Mouse (Mus musculus): ENCODE results near the gene Nr5a2. TPM values are rescaled to one million over a fixed set of nuclear protein-coding genes. Genes with fewer than 3 reads are reported as not detected.

Gene Nr5a2
- polyA plus RNA-seq, 1 experiment from 2014 or later = 0.52 TPM

- Histone ChIP-seq H3K9ac (ENCODE audit: low read length) (no peak overlapping the region), H3K27ac (ENCODE audit: low read depth, low read length) (no peak overlapping the region), H3K4me1 (ENCODE audit: control insufficient read depth, insufficient read depth, low read length) (no peaks in the 10 kb centered on the region), H3K4me3 (ENCODE audit: low read depth, low read length) (no peak overlapping the region), H3K36me3 (ENCODE audit: control insufficient read depth, insufficient read depth, low read length) (no peaks in the 10 kb centered on the region), H3K9me3 (ENCODE audit: control insufficient read depth, low read length) (no peaks in the 10 kb centered on the region), H3K4me2 (no peak overlapping the region), H3K27me3 (ENCODE audit: control insufficient read depth, insufficient read depth, low read length) (no peaks in the 10 kb centered on the region)
- 84% methylated on average over 12 of the region's 12 CpGs for WGBS
- ATAC-seq (ENCODE audit: low FRiP score) = no peak
- DNase-seq (ENCODE audit: low spot score, missing footprints) = no peak
These were observed 50.1 kb downstream of the Nr5a2 start for GRCm38 (mm10) chr1:136910144-136910543.

DNA sequence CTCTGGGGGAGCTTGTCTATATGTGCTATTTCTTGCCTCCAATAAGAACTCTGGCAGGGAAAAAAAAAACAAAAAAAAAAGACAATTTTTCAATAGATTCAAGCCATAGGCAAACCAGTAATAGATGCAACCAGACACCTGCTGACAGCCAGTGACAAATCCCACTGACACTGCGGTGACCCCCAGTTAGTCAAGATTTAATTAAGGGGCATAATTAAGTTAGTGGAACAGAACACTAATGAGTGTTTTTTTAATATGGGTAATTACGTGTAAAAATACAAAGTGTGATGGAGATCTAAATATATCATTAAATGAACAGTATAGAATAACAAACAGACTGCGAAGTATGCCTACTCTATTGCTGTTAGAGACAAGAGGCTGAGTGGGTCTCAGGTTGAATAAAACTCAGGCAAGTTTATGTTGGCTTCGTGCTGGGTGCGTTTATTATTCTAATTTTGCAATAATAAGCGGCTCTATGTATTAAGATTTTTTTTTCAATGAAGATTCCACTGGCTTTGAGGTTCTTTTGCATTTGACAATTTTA, 50.7 kb downstream of the Nr5a2 start:
- H3K9ac ChIP-seq (ENCODE audit: low read length) = no peak overlapping the region
- no peak overlapping the region for H3K4me2 ChIP-seq
- H3K9me3 ChIP-seq (ENCODE audit: control insufficient read depth, low read length) = no peaks in the 10 kb centered on the region
- no peak overlapping the region for H3K4me3 ChIP-seq (ENCODE audit: low read depth, low read length)
- DNase-seq (ENCODE audit: low spot score, missing footprints) (no peak), ATAC-seq (ENCODE audit: low FRiP score) (no peak)
- no peaks in the 10 kb centered on the region for H3K27me3 ChIP-seq (ENCODE audit: control insufficient read depth, insufficient read depth, low read length)
- no peak overlapping the region for H3K27ac ChIP-seq (ENCODE audit: low read depth, low read length)
- 87% methylated on average over 6 of the region's 6 CpGs for WGBS
- H3K4me1 ChIP-seq (ENCODE audit: control insufficient read depth, insufficient read depth, low read length) = no peaks in the 10 kb centered on the region
- H3K36me3 ChIP-seq (ENCODE audit: control insufficient read depth, insufficient read depth, low read length) = no peaks in the 10 kb centered on the region

GRCm38 (mm10) chr1:136898130-136898529, 62.1 kb downstream of the Nr5a2 start:
- Histone ChIP-seq H3K4me3 (ENCODE audit: low read depth, low read length) (no peak overlapping the region), H3K27ac (ENCODE audit: low read depth, low read length) (no peak overlapping the region), H3K9me3 (ENCODE audit: control insufficient read depth, low read length) (no peaks in the 10 kb centered on the region), H3K4me2 (no peak overlapping the region), H3K4me1 (ENCODE audit: control insufficient read depth, insufficient read depth, low read length) (no peaks in the 10 kb centered on the region), H3K9ac (ENCODE audit: low read length) (no peak overlapping the region), H3K36me3 (ENCODE audit: control insufficient read depth, insufficient read depth, low read length) (no peaks in the 10 kb centered on the region), H3K27me3 (ENCODE audit: control insufficient read depth, insufficient read depth, low read length) (no peaks in the 10 kb centered on the region)
- 91% methylated on average over 4 of the region's 4 CpGs for WGBS
- DNase-seq (ENCODE audit: low spot score, missing footprints) (no peak), ATAC-seq (ENCODE audit: low FRiP score) (no peak)

DNA sequence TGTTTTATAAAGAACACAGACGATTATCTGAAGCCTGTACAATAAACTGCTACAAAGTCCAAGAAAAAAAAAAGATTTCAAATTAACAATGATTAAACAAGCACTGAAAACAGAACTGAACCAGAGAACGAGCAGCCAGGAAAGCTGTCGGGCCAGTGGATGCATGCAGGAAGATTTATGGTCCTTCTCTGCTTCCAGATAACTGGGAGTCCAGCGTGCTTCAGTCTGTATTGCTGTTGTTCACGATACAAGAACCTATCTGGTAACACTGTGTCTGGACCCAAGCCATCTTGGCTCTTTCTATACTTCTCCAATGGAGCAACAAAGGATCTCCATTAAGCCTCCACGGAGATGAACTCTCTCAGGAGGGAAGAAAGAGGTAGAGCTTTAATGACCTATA, 63.9 kb downstream of the Nr5a2 start:
- Histone ChIP-seq H3K4me2 (no peak overlapping the region), H3K4me3 (ENCODE audit: low read depth, low read length) (no peak overlapping the region), H3K9ac (ENCODE audit: low read length) (no peak overlapping the region), H3K27me3 (ENCODE audit: control insufficient read depth, insufficient read depth, low read length) (no peaks in the 10 kb centered on the region), H3K9me3 (ENCODE audit: control insufficient read depth, low read length) (no peaks in the 10 kb centered on the region), H3K27ac (ENCODE audit: low read depth, low read length) (no peak overlapping the region), H3K36me3 (ENCODE audit: control insufficient read depth, insufficient read depth, low read length) (no peaks in the 10 kb centered on the region), H3K4me1 (ENCODE audit: control insufficient read depth, insufficient read depth, low read length) (no peaks in the 10 kb centered on the region)
- ATAC-seq (ENCODE audit: low FRiP score) (no peak), DNase-seq (ENCODE audit: low spot score, missing footprints) (no peak)
- 89% methylated on average over 6 of the region's 6 CpGs for WGBS

DNA sequence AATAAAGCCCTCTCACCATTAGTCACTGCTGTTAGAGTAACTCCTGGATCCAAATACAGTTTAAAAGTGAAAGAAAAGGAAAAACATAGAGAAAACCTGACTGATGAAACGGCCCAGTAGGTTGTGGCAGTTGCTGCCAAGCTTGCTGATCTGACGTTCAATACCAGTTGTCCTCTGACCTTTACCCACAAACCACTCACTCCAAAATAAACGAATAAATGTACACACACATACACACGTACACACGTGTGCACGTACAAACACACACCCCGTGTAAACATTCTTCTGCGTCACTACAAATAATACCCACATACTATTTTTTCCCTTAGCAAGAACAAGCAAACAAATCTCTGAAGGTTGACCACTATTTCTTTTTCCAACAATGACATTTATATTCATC, 64.4 kb downstream of the Nr5a2 start:
- H3K27ac ChIP-seq (ENCODE audit: low read depth, low read length) = no peak overlapping the region
- 88% methylated on average over 8 of the region's 8 CpGs for WGBS
- DNase-seq (ENCODE audit: low spot score, missing footprints) = no peak
- H3K4me3 ChIP-seq (ENCODE audit: low read depth, low read length) = no peak overlapping the region
- no peak overlapping the region for H3K4me2 ChIP-seq
- H3K9ac ChIP-seq (ENCODE audit: low read length) = no peak overlapping the region
- no peak for ATAC-seq (ENCODE audit: low FRiP score)
- no peaks in the 10 kb centered on the region for H3K4me1 ChIP-seq (ENCODE audit: control insufficient read depth, insufficient read depth, low read length)
- H3K36me3 ChIP-seq (ENCODE audit: control insufficient read depth, insufficient read depth, low read length) = no peaks in the 10 kb centered on the region
- H3K27me3 ChIP-seq (ENCODE audit: control insufficient read depth, insufficient read depth, low read length) = no peaks in the 10 kb centered on the region
- H3K9me3 ChIP-seq (ENCODE audit: control insufficient read depth, low read length) = no peaks in the 10 kb centered on the region

GRCm38 (mm10) chr1:136894753-136895152, 65.5 kb downstream of the Nr5a2 start:
- Histone ChIP-seq H3K4me2 (no peak overlapping the region), H3K4me1 (ENCODE audit: control insufficient read depth, insufficient read depth, low read length) (no peaks in the 10 kb centered on the region), H3K4me3 (ENCODE audit: low read depth, low read length) (no peak overlapping the region), H3K9ac (ENCODE audit: low read length) (no peak overlapping the region), H3K27me3 (ENCODE audit: control insufficient read depth, insufficient read depth, low read length) (no peaks in the 10 kb centered on the region), H3K36me3 (ENCODE audit: control insufficient read depth, insufficient read depth, low read length) (no peaks in the 10 kb centered on the region), H3K27ac (ENCODE audit: low read depth, low read length) (no peak overlapping the region), H3K9me3 (ENCODE audit: control insufficient read depth, low read length) (no peaks in the 10 kb centered on the region)
- DNase-seq (ENCODE audit: low spot score, missing footprints) (no peak), ATAC-seq (ENCODE audit: low FRiP score) (no peak)
- WGBS = 76% methylated on average over 2 of the region's 2 CpGs

DNA sequence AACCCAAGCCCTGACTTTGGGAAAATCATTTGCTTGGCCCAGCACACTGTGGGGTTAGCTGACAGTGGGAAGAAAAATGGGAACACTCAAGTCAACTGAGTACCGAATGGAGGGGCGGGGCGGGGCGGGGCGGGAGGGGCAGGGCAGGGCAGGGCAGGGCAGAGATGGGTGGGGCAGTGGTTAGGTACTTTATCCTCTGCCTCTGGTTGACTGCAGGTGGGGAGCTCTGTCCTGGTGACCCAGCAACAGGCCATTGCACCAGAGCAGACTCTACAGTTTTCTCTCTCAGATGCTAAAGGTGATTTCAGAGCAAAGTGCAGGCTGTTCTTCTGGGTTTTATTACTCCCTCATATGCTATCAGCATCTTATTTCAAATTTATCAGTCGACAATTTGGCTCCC, 67.1 kb downstream of the Nr5a2 start:
- no peak overlapping the region for H3K4me3 ChIP-seq (ENCODE audit: low read depth, low read length)
- no peak overlapping the region for H3K9ac ChIP-seq (ENCODE audit: low read length)
- no peak overlapping the region for H3K4me2 ChIP-seq
- ATAC-seq (ENCODE audit: low FRiP score) = no peak
- no peak overlapping the region for H3K27ac ChIP-seq (ENCODE audit: low read depth, low read length)
- no peaks in the 10 kb centered on the region for H3K4me1 ChIP-seq (ENCODE audit: control insufficient read depth, insufficient read depth, low read length)
- 95% methylated on average over 6 of the region's 6 CpGs for WGBS
- H3K9me3 ChIP-seq (ENCODE audit: control insufficient read depth, low read length) = no peaks in the 10 kb centered on the region
- no peaks in the 10 kb centered on the region for H3K27me3 ChIP-seq (ENCODE audit: control insufficient read depth, insufficient read depth, low read length)
- no peak for DNase-seq (ENCODE audit: low spot score, missing footprints)
- H3K36me3 ChIP-seq (ENCODE audit: control insufficient read depth, insufficient read depth, low read length) = no peaks in the 10 kb centered on the region

GRCm38 (mm10) chr1:136890439-136890838, 69.8 kb downstream of the Nr5a2 start:
- H3K4me2 ChIP-seq = no peak overlapping the region
- DNase-seq (ENCODE audit: low spot score, missing footprints) (no peak), ATAC-seq (ENCODE audit: low FRiP score) (no peak)
- H3K9me3 ChIP-seq (ENCODE audit: control insufficient read depth, low read length) = no peaks in the 10 kb centered on the region
- no peaks in the 10 kb centered on the region for H3K36me3 ChIP-seq (ENCODE audit: control insufficient read depth, insufficient read depth, low read length)
- no peaks in the 10 kb centered on the region for H3K27me3 ChIP-seq (ENCODE audit: control insufficient read depth, insufficient read depth, low read length)
- H3K9ac ChIP-seq (ENCODE audit: low read length) = no peak overlapping the region
- H3K4me3 ChIP-seq (ENCODE audit: low read depth, low read length) = no peak overlapping the region
- 84% methylated on average over 7 of the region's 7 CpGs for WGBS
- no peaks in the 10 kb centered on the region for H3K4me1 ChIP-seq (ENCODE audit: control insufficient read depth, insufficient read depth, low read length)
- H3K27ac ChIP-seq (ENCODE audit: low read depth, low read length) = no peak overlapping the region

DNA sequence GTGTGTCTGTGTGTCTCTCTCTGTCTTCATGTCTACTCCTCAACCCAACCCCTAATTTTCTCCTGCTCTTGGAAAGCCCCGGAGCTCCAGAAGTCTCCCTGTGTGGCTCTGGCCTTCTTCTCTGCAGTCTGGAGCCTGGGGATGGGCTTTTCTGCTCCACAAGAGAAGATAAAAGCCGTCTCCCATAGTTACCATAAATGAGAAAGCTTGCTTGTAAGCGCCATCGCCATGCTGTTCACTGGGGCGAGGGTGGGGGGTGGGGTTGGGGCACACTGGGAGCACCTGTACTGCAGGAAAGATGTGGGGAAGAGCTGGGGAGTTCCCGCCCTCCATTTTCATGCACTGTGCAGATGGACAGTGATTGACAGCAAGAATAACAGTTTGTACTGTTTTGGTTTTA, 71.5 kb downstream of the Nr5a2 start:
- H3K4me3 ChIP-seq (ENCODE audit: low read depth, low read length) = no peak overlapping the region
- DNase-seq (ENCODE audit: low spot score, missing footprints) (no peak), ATAC-seq (ENCODE audit: low FRiP score) (no peak)
- H3K9me3 ChIP-seq (ENCODE audit: control insufficient read depth, low read length) = no peaks in the 10 kb centered on the region
- no peaks in the 10 kb centered on the region for H3K4me1 ChIP-seq (ENCODE audit: control insufficient read depth, insufficient read depth, low read length)
- H3K27ac ChIP-seq (ENCODE audit: low read depth, low read length) = no peak overlapping the region
- 41% methylated on average over 6 of the region's 6 CpGs for WGBS
- no peak overlapping the region for H3K4me2 ChIP-seq
- no peaks in the 10 kb centered on the region for H3K36me3 ChIP-seq (ENCODE audit: control insufficient read depth, insufficient read depth, low read length)
- H3K27me3 ChIP-seq (ENCODE audit: control insufficient read depth, insufficient read depth, low read length) = no peaks in the 10 kb centered on the region
- no peak overlapping the region for H3K9ac ChIP-seq (ENCODE audit: low read length)

DNA sequence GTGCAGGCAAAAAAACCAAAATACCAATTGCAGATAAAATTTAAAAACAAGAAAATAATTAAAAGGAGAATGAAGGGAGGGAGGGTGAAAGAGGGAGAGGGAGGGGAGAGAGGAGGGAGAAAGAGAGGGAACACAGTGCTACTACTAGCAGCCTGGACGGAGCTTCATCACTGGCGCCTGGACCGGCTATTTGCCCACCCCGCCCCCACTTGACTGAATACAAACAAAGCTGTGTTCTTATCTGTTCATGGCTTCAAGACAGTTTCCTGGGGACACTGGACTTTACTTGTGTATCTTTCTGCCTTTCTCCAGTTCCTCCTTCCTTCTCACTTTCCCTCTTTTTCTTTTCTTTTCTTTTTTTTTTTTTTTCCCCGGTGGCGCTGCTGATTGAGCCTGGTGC, 73.6 kb downstream of the Nr5a2 start:
- ATAC-seq (ENCODE audit: low FRiP score) = no peak
- no peak overlapping the region for H3K4me3 ChIP-seq (ENCODE audit: low read depth, low read length)
- no peak overlapping the region for H3K27ac ChIP-seq (ENCODE audit: low read depth, low read length)
- H3K36me3 ChIP-seq (ENCODE audit: control insufficient read depth, insufficient read depth, low read length) = no peaks in the 10 kb centered on the region
- no peak overlapping the region for H3K4me2 ChIP-seq
- WGBS = 46% methylated on average over 6 of the region's 6 CpGs
- H3K9me3 ChIP-seq (ENCODE audit: control insufficient read depth, low read length) = no peaks in the 10 kb centered on the region
- H3K4me1 ChIP-seq (ENCODE audit: control insufficient read depth, insufficient read depth, low read length) = no peaks in the 10 kb centered on the region
- no peaks in the 10 kb centered on the region for H3K27me3 ChIP-seq (ENCODE audit: control insufficient read depth, insufficient read depth, low read length)
- no peak overlapping the region for H3K9ac ChIP-seq (ENCODE audit: low read length)
- DNase-seq (ENCODE audit: low spot score, missing footprints) = no peak
